Mouse (Mus musculus) E14TG2a.4 (cell line): Measurements from ENCODE around the gene Epha3.

Experiments used
- H3K27me3 ChIP-seq: 2 replicates; pipeline ENCODE4 v1.6.1; 2014; ENCODE audit warnings: low read length, control low read depth; ENCODE audit not compliant: insufficient read depth
- H3K36me3 ChIP-seq: 2 replicates; pipeline ENCODE4 v1.6.1; 2014; ENCODE audit warnings: low read length, control low read depth; ENCODE audit not compliant: insufficient read depth
- H3K4me1 ChIP-seq: replicated peaks from 2 replicates; pipeline ENCODE4 v1.6.1; 2014; ENCODE audit warnings: low read depth, low read length, control low read depth
- H3K4me3 ChIP-seq: replicated peaks from 2 replicates; pipeline ENCODE4 v1.5.1; 2014; ENCODE audit warnings: mild to moderate bottlenecking, low read length
- H3K9me3 ChIP-seq: 2 replicates; pipeline ENCODE4 v1.6.1; 2014; ENCODE audit warnings: low read length, control low read depth
- CTCF ChIP-seq: conservative IDR thresholded peaks from 2 replicates; pipeline ENCODE4 v1.5.1; 2014; ENCODE audit warnings: low read length
- NANOG ChIP-seq: IDR thresholded peaks from 2 replicates; pipeline ENCODE4 v1.6.1; 2014; ENCODE audit warnings: borderline replicate concordance, low read length, mixed read lengths
- POU5F1 ChIP-seq: IDR thresholded peaks from 2 replicates; pipeline ENCODE4 v1.6.1; 2014; ENCODE audit warnings: low read length, borderline replicate concordance

The Epha3 gene

GRCm38 (mm10) chr16:63706912-63707868, 156.8 kb downstream of the Epha3 start:
- no peak for TF ChIP-seq POU5F1
- no peak for TF ChIP-seq CTCF
- TF ChIP-seq NANOG = no peak
- no peaks in the 10 kb centered on the region for H3K36me3 ChIP-seq
- no peak overlapping the region for H3K4me3 ChIP-seq
- H3K27me3 ChIP-seq = no peaks in the 10 kb centered on the region
- H3K4me1 ChIP-seq = no peaks in the 10 kb centered on the region
- H3K9me3 ChIP-seq = no peaks in the 10 kb centered on the region

GRCm38 (mm10) chr16:63689371-63689770, 174.6 kb downstream of the Epha3 start:
- Histone ChIP-seq H3K9me3 (no peaks in the 10 kb centered on the region), H3K4me1 (no peaks in the 10 kb centered on the region), H3K36me3 (no peaks in the 10 kb centered on the region), H3K4me3 (no peak overlapping the region), H3K27me3 (no peaks in the 10 kb centered on the region)
- TF ChIP-seq NANOG = no peak
- no peak for TF ChIP-seq CTCF
- no peak for TF ChIP-seq POU5F1

- Histone ChIP-seq H3K9me3 (no peaks in the 10 kb centered on the region), H3K27me3 (no peaks in the 10 kb centered on the region), H3K4me1 (no peaks in the 10 kb centered on the region), H3K36me3 (no peaks in the 10 kb centered on the region), H3K4me3 (no peak overlapping the region)
- TF ChIP-seq CTCF (no peak), POU5F1 (no peak), NANOG (no peak)
These were observed 179.8 kb downstream of the Epha3 start for GRCm38 (mm10) chr16:63684211-63684610.

GRCm38 (mm10) chr16:63674426-63674825, 189.5 kb downstream of the Epha3 start:
- Histone ChIP-seq H3K9me3 (no peaks in the 10 kb centered on the region), H3K27me3 (no peaks in the 10 kb centered on the region)

GRCm38 (mm10) chr16:63673236-63673840, 190.6 kb downstream of the Epha3 start:
- Histone ChIP-seq H3K36me3 (no peaks in the 10 kb centered on the region), H3K27me3 (no peaks in the 10 kb centered on the region), H3K4me1 (no peaks in the 10 kb centered on the region), H3K4me3 (no peak overlapping the region), H3K9me3 (no peaks in the 10 kb centered on the region)
- TF ChIP-seq POU5F1 = no peak
- TF ChIP-seq NANOG = no peak
- TF ChIP-seq CTCF = no peak

More at GRCm38 (mm10) chr16:63674426-63674825, 189.5 kb downstream of the Epha3 start:
- TF ChIP-seq NANOG (no peak), POU5F1 (no peak), CTCF (no peak)
- H3K4me3 ChIP-seq = no peak overlapping the region
- no peaks in the 10 kb centered on the region for H3K4me1 ChIP-seq
- no peaks in the 10 kb centered on the region for H3K36me3 ChIP-seq

GRCm38 (mm10) chr16:63665897-63666464, 198.0 kb downstream of the Epha3 start:
- Histone ChIP-seq H3K4me1 (no peaks in the 10 kb centered on the region), H3K9me3 (no peaks in the 10 kb centered on the region), H3K36me3 (no peaks in the 10 kb centered on the region), H3K27me3 (no peaks in the 10 kb centered on the region), H3K4me3 (no peak overlapping the region)
- no peak for TF ChIP-seq NANOG
- TF ChIP-seq POU5F1 = no peak
- TF ChIP-seq CTCF = no peak

GRCm38 (mm10) chr16:63658302-63658974, 205.5 kb downstream of the Epha3 start:
- no peaks in the 10 kb centered on the region for H3K9me3 ChIP-seq
- no peak for TF ChIP-seq CTCF
- no peak overlapping the region for H3K4me3 ChIP-seq
- H3K36me3 ChIP-seq = no peaks in the 10 kb centered on the region
- H3K27me3 ChIP-seq = no peaks in the 10 kb centered on the region
- H3K4me1 ChIP-seq = no peaks in the 10 kb centered on the region

GRCm38 (mm10) chr16:63657743-63658142, 206.2 kb downstream of the Epha3 start:
- Histone ChIP-seq H3K4me1 (no peaks in the 10 kb centered on the region), H3K4me3 (no peak overlapping the region), H3K27me3 (no peaks in the 10 kb centered on the region), H3K9me3 (no peaks in the 10 kb centered on the region), H3K36me3 (no peaks in the 10 kb centered on the region)
- no peak for TF ChIP-seq NANOG
- no peak for TF ChIP-seq CTCF
- no peak for TF ChIP-seq POU5F1
